ENCODE assay signal across 11 mouse cellular contexts in the genomic region with DNA sequence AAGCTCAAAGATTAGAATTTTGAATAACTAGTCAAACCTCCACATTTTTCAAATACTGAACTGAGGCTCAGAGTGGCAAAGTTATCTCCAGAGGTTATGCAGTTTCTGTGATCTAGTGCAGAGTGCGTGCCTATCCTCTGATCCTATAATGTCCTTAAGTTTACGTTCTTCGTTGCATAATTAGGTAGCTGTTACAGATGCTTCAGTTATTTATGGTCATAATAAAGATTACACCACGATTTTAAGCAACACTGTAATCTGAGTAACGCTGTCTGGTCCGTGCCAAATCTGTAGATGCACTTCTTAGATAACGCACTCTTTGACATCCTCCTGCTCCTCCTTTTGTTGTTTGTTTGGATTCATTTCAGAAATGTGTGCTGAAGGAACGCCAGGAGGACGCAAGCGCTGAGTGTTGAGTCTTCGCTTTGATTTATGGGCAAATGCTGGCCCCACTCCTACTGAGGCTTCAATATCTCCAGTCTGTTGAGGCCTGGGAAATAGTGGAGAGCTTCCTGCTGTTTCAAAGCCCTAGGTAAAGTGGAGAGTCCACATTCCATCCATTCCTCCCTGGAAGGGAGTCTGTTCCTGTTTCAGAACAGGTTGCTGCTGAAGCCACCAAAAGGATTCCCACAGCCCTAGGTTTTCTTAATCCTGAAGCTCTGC. TPM values are rescaled to one million over a fixed set of nuclear protein-coding genes. Genes with fewer than 3 reads are reported as not detected.
DNase-seq lines count a peak whose midpoint lies in the region; ATAC-seq and TF ChIP-seq lines count a peak whose summit lies in the region.
"Had no signal": no experiment of that assay in that cellular context is flagged by ENCODE, and none has a peak within 500 bp of the region (broad histone marks: within the 10 kb centered on the region; RNA-seq: fewer than 3 reads in every experiment).

No protein-coding gene starts in this region.

- no peaks in the 10 kb centered on the region for H3K9me3 ChIP-seq in liver, embryonic 12.5 days (replicated peaks)
- H3K9me3 ChIP-seq: forebrain, embryonic 15.5 days; midbrain, embryonic 15.5 days had no signal

- H3K27me3 ChIP-seq in cerebellum, adult 2 months (ENCODE audit: control insufficient read depth, insufficient read depth, low read length), result no peaks in the 10 kb centered on the region
- H3K27me3 ChIP-seq in liver, embryonic 12.5 days (replicated peaks), result no peaks in the 10 kb centered on the region
- H3K27me3 ChIP-seq: forebrain, embryonic 15.5 days; midbrain, embryonic 15.5 days had no signal

- WGBS in cerebellum, adult 2 months, result 45% methylated on average over 11 of the region's 11 CpGs
- 43% methylated on average over 11 of the region's 11 CpGs for WGBS in liver, embryonic 12.5 days (ENCODE audit: insufficient replicate concordance)

- H3K27ac ChIP-seq in cerebellum, adult 2 months (ENCODE audit: insufficient read depth, low read length), result no peak overlapping the region
- no peak overlapping the region for H3K27ac ChIP-seq in liver, embryonic 12.5 days
- H3K27ac ChIP-seq: forebrain, embryonic 15.5 days; midbrain, embryonic 15.5 days had no signal

- no peaks in the 10 kb centered on the region for H3K36me3 ChIP-seq in liver, embryonic 12.5 days
- H3K36me3 ChIP-seq: forebrain, embryonic 15.5 days; midbrain, embryonic 15.5 days had no signal

- no peak for ATAC-seq in liver, embryonic 12.5 days
- ATAC-seq: forebrain, embryonic 15.5 days; midbrain, embryonic 15.5 days had no signal

- TF ChIP-seq POLR2A in cerebellum, adult 2 months (IDR thresholded peaks at IDR 0.05; ENCODE audit: borderline replicate concordance, insufficient read depth, low read length), result no peak

- TF ChIP-seq CTCF in cerebellum, adult 2 months (IDR thresholded peaks at IDR 0.05; ENCODE audit: borderline replicate concordance, insufficient read depth, low read depth, low read length), result no peak

- no peak overlapping the region for H3K4me2 ChIP-seq in liver, embryonic 12.5 days
- H3K4me2 ChIP-seq: forebrain, embryonic 15.5 days; midbrain, embryonic 15.5 days had no signal

- H3K9ac ChIP-seq in liver, embryonic 12.5 days, result no peak overlapping the region
- H3K9ac ChIP-seq: forebrain, embryonic 15.5 days; midbrain, embryonic 15.5 days had no signal

- no peaks in the 10 kb centered on the region for H3K4me1 ChIP-seq in cerebellum, adult 2 months (ENCODE audit: control insufficient read depth, insufficient read depth, low read length)
- H3K4me1 ChIP-seq in liver, embryonic 12.5 days, result no peaks in the 10 kb centered on the region
- H3K4me1 ChIP-seq: forebrain, embryonic 15.5 days; midbrain, embryonic 15.5 days had no signal

- DNase-seq in urinary bladder, adult 2 months (ENCODE audit: low spot score), result peak; percentile 19
- no peak for DNase-seq in urinary bladder, postnatal 10 days (ENCODE audit: low spot score)
- DNase-seq in forelimb bud, embryonic 11.5 days (ENCODE audit: low read depth, low spot score), result peak; percentile 33
- DNase-seq in lung, postnatal 14 days, result peak; percentile 43
- DNase-seq in frontal cortex, postnatal 36 days (ENCODE audit: low spot score in 2 of 2), result no peak
- DNase-seq in cerebellum, adult 2 months, result no peak
- DNase-seq in right cerebral cortex, postnatal 36 days (ENCODE audit: low spot score in 2 of 2), result no peak
- DNase-seq: thymus, postnatal 36 days had no signal

- no peak overlapping the region for H3K4me3 ChIP-seq in cerebellum, adult 2 months (replicated peaks; ENCODE audit: insufficient read depth, low read depth, low read length)
- H3K4me3 ChIP-seq in liver, embryonic 12.5 days, result no peak overlapping the region
- H3K4me3 ChIP-seq: forebrain, embryonic 15.5 days; midbrain, embryonic 15.5 days had no signal

RNA-seq across cellular contexts. Expression of gene Sema3e, which starts 32.2 kb away (rescaled TPM):
- polyA plus RNA-seq in urinary bladder, adult 2 months (2012; rRNA removed), result 1.1 and 1.4 TPM in 2 replicates
- polyA plus RNA-seq in cerebellum, adult 2 months (2012; rRNA removed), result 4.5 and 5.1 TPM in 2 replicates
- 0.16 and 0.19 TPM in 2 replicates for polyA plus RNA-seq in liver, embryonic 12.5 days (2016; fragmentation: Nextera tagmentation; extraction: Ambion mirVana)

Comparison
In these comparisons a context has a peak if more than half of its experiments do, and no peak if none do; other contexts are left out.
1. DNase-seq: peak in urinary bladder, adult 2 months (single experiment), forelimb bud, embryonic 11.5 days (single experiment) and lung, postnatal 14 days (single experiment); none in urinary bladder, postnatal 10 days (single experiment), frontal cortex, postnatal 36 days (0 of 2), cerebellum, adult 2 months (0 of 2) and right cerebral cortex, postnatal 36 days (0 of 2).